Mouse (Mus musculus) lung, postnatal 14 days (tissue): ENCODE results near the gene Klhl28.

Experiments used
- DNase-seq: peaks from one replicate; pipeline ENCODE4 v3.0.0; 2021

The Klhl28 gene

GRCm38 (mm10) chr12:64965124-64966026 is at the start of gene Klhl28, which contains the start of gene Togaram1:
Klhl28 (minus strand) TSS chr12:64965534.
Togaram1 (plus strand) TSS chr12:64965804.
- DNase-seq: peak; percentile 99

GRCm38 (mm10) chr12:65007725-65008124 is 42.4 kb upstream of the Klhl28 start:
- DNase-seq: no peak

- no peak for DNase-seq
Measured at GRCm38 (mm10) chr12:64977518-64977917, 12.2 kb upstream of the Klhl28 start.

GRCm38 (mm10) chr12:64976191-64976590 is 10.9 kb upstream of the Klhl28 start:
- DNase-seq: no peak

- no peak for DNase-seq
Measured at GRCm38 (mm10) chr12:64975558-64975957, 10.2 kb upstream of the Klhl28 start.

- DNase-seq: no peak
Measured at GRCm38 (mm10) chr12:64972063-64972462, 6.7 kb upstream of the Klhl28 start.

- no peak for DNase-seq
Measured at GRCm38 (mm10) chr12:64971399-64971798, 6.1 kb upstream of the Klhl28 start.

- no peak for DNase-seq
Measured at GRCm38 (mm10) chr12:64968067-64968466, 2.7 kb upstream of the Klhl28 start.

- peak; percentile 5 for DNase-seq
Measured at GRCm38 (mm10) chr12:64967470-64967869, 2.1 kb upstream of the Klhl28 start.

- DNase-seq: no peak
Measured at GRCm38 (mm10) chr12:64966652-64967435, 1.5 kb upstream of the Klhl28 start.

- DNase-seq: peak; percentile 37
Measured at GRCm38 (mm10) chr12:64966101-64966631, 832 bp upstream of the Klhl28 start.

- DNase-seq: no peak
Measured at GRCm38 (mm10) chr12:64964560-64964959, 774 bp downstream of the Klhl28 start.

GRCm38 (mm10) chr12:64937493-64937892 is 27.8 kb downstream of the Klhl28 start:
- DNase-seq: peak; percentile 17

- DNase-seq: peak; percentile 95
Measured at GRCm38 (mm10) chr12:64917578-64918471, 47.5 kb downstream of the Klhl28 start, which contains the start of gene Gm527. Gm527 (plus strand) TSS chr12:64917906.

- DNase-seq: no peak
Measured at GRCm38 (mm10) chr12:64916735-64917134, 48.6 kb downstream of the Klhl28 start.

- DNase-seq: no peak
Measured at GRCm38 (mm10) chr12:64912996-64913395, 52.3 kb downstream of the Klhl28 start.

- DNase-seq: no peak
Measured at GRCm38 (mm10) chr12:64903186-64903585, 62.1 kb downstream of the Klhl28 start.

- DNase-seq: peak; percentile 28
Measured at GRCm38 (mm10) chr12:64902506-64902905, 62.8 kb downstream of the Klhl28 start.

GRCm38 (mm10) chr12:64897060-64897730 is 68.1 kb downstream of the Klhl28 start:
- peak; percentile 65 for DNase-seq
